22 mouse cellular contexts compared by ENCODE assay signal in the genomic region with DNA sequence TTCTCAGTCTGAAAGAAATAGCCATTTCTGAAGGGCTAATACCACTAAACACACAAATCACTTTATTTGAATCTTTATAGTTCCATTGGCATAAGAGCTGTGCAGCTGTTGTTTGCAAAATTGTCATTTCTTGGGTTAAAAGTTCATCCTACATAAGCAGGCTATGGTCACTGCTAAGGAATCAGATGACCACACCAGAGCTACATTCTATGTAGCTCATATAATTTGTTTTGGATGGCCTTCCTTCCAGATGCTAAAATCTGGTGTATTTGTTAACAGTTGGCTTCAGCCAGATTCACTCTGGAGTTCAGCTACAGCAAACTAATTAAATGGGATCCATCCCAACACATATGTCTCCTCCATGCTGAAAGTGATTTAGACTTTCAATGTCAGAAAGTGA.
A peak's percentile ranks its signal among the peaks of the same experiment; 100 is the strongest.
DNase-seq lines count a peak whose midpoint lies in the region; ATAC-seq and TF ChIP-seq lines count a peak whose summit lies in the region.
"Had no signal": no experiment of that assay in that cellular context is flagged by ENCODE, and none has a peak within 500 bp of the region (broad histone marks: within the 10 kb centered on the region; RNA-seq: fewer than 3 reads in every experiment).

No protein-coding gene starts in this region.

- H3K36me3 ChIP-seq in heart, embryonic 11.5 days (ENCODE audit: control insufficient read depth, insufficient read depth, low read length): no peaks in the 10 kb centered on the region
- no peaks in the 10 kb centered on the region for H3K36me3 ChIP-seq in limb, embryonic 13.5 days
- H3K36me3 ChIP-seq in limb, embryonic 10.5 days: no peaks in the 10 kb centered on the region
- no peaks in the 10 kb centered on the region for H3K36me3 ChIP-seq in C2C12 (ENCODE audit: control insufficient read depth, insufficient read depth)
- H3K36me3 ChIP-seq: forebrain, embryonic 15.5 days; G1E; heart, embryonic 13.5 days; hindbrain, embryonic 13.5 days; liver, embryonic 12.5 days; lung, embryonic 15.5 days had no signal

- H3K27me3 ChIP-seq in heart, embryonic 11.5 days (ENCODE audit: control insufficient read depth, insufficient read depth, low read length): no peaks in the 10 kb centered on the region
- no peaks in the 10 kb centered on the region for H3K27me3 ChIP-seq in limb, embryonic 13.5 days
- no peaks in the 10 kb centered on the region for H3K27me3 ChIP-seq in limb, embryonic 10.5 days (ENCODE audit: low read depth, poor library complexity, severe bottlenecking)
- no peaks in the 10 kb centered on the region for H3K27me3 ChIP-seq in C2C12 (ENCODE audit: control insufficient read depth, insufficient read depth, insufficient read length)
- H3K27me3 ChIP-seq: CH12.LX; forebrain, embryonic 15.5 days; heart, embryonic 13.5 days; hindbrain, embryonic 13.5 days; liver, embryonic 12.5 days; lung, embryonic 15.5 days had no signal

- no peak overlapping the region for H3K4me2 ChIP-seq in heart, embryonic 11.5 days
- H3K4me2 ChIP-seq in limb, embryonic 13.5 days (replicated peaks): no peak overlapping the region
- H3K4me2 ChIP-seq: forebrain, embryonic 15.5 days; heart, embryonic 13.5 days; hindbrain, embryonic 13.5 days; liver, embryonic 12.5 days; lung, embryonic 15.5 days; midbrain, embryonic 11.5 days had no signal

- intact Hi-C loops in heart, postnatal 10 days (cut with DNase I): no loop called here

- H3K79me3 ChIP-seq in C2C12 (ENCODE audit: low read depth): no peaks in the 10 kb centered on the region

- peak; percentile 11 to 14 for DNase-seq in heart, postnatal 10 days
- no peak for DNase-seq in limb, embryonic 10.5 days (ENCODE audit: low spot score)
- peak; percentile 37 for DNase-seq in mesoderm, embryonic 11.5 days (ENCODE audit: low read depth, low spot score)
- DNase-seq in cerebellum, postnatal 4 days (ENCODE audit: low spot score in 2 of 2): no peak
- DNase-seq: adrenal gland, adult 8-10 months; cerebellum, adult 11-12 months; gastrocnemius, postnatal 14 days; heart, adult 11 months; kidney, postnatal 14 days had no signal

- H3K4me1 ChIP-seq in heart, embryonic 11.5 days (ENCODE audit: control insufficient read depth, insufficient read depth, low read length): no peaks in the 10 kb centered on the region
- peaks cover 3% of the 10 kb centered on the region; the same call in 1 of the 2 replicates for H3K4me1 ChIP-seq in limb, embryonic 13.5 days
- peaks cover 8% of the 10 kb centered on the region; the same call in 1 of the 2 replicates for H3K4me1 ChIP-seq in limb, embryonic 10.5 days
- H3K4me1 ChIP-seq: forebrain, embryonic 15.5 days; heart, embryonic 13.5 days; hindbrain, embryonic 13.5 days; liver, embryonic 12.5 days had no signal

- no peaks in the 10 kb centered on the region for H3K9me3 ChIP-seq in heart, embryonic 11.5 days (replicated peaks; ENCODE audit: control insufficient read depth, low read length)
- H3K9me3 ChIP-seq in limb, embryonic 13.5 days: no peaks in the 10 kb centered on the region
- no peaks in the 10 kb centered on the region for H3K9me3 ChIP-seq in limb, embryonic 10.5 days (replicated peaks)
- H3K9me3 ChIP-seq: forebrain, embryonic 15.5 days; G1E; heart, embryonic 13.5 days; hindbrain, embryonic 13.5 days; liver, embryonic 12.5 days; lung, embryonic 15.5 days had no signal

- H3K79me2 ChIP-seq in C2C12 (ENCODE audit: control insufficient read depth, insufficient read depth): no peaks in the 10 kb centered on the region

- H3K4me3 ChIP-seq in heart, embryonic 11.5 days (ENCODE audit: low read depth, low read length): no peak overlapping the region
- no peak overlapping the region for H3K4me3 ChIP-seq in limb, embryonic 13.5 days
- no peak overlapping the region for H3K4me3 ChIP-seq in limb, embryonic 10.5 days
- H3K4me3 ChIP-seq in C2C12 (ENCODE audit: insufficient read depth, poor library complexity, severe bottlenecking): no peak overlapping the region
- H3K4me3 ChIP-seq: forebrain, embryonic 15.5 days; heart, embryonic 13.5 days; hindbrain, embryonic 13.5 days; layer of hippocampus, adult 2 months; liver, embryonic 12.5 days; lung, embryonic 15.5 days had no signal

- H3K9ac ChIP-seq in heart, embryonic 11.5 days (ENCODE audit: low read depth, low read length): no peak overlapping the region
- no peak overlapping the region for H3K9ac ChIP-seq in limb, embryonic 13.5 days
- H3K9ac ChIP-seq: forebrain, embryonic 15.5 days; heart, embryonic 13.5 days; hindbrain, embryonic 13.5 days; liver, embryonic 12.5 days; lung, embryonic 15.5 days had no signal

- ATAC-seq in heart, embryonic 11.5 days (replicated peaks; ENCODE audit: insufficient number of reproducible peaks, low FRiP score, low TSS enrichment): no peak
- peak; percentile 42; the same call in 1 of the 2 replicates for ATAC-seq in limb, embryonic 13.5 days (ENCODE audit: low FRiP score, low read depth)
- ATAC-seq: activated CD4-positive, CD25-positive, alpha-beta regulatory T cell, adult 4 months; forebrain, embryonic 15.5 days; liver, embryonic 12.5 days had no signal

- TF ChIP-seq CTCF in C2C12 (IDR thresholded peaks at IDR 0.05; ENCODE audit: control insufficient read depth, insufficient read depth, insufficient read length): no peak

- H3ac ChIP-seq in C2C12 (ENCODE audit: control insufficient read depth, insufficient read length, low read depth): no peak overlapping the region

- no peak overlapping the region for H3K27ac ChIP-seq in heart, embryonic 11.5 days (ENCODE audit: low read depth, low read length)
- no peak overlapping the region for H3K27ac ChIP-seq in limb, embryonic 13.5 days
- no peak overlapping the region for H3K27ac ChIP-seq in limb, embryonic 10.5 days
- H3K27ac ChIP-seq: forebrain, embryonic 15.5 days; heart, embryonic 13.5 days; hindbrain, embryonic 13.5 days; layer of hippocampus, adult 2 months; liver, embryonic 12.5 days; lung, embryonic 15.5 days had no signal

TF ChIP-seq in C2C12, 6 proteins besides CTCF, POLR2A, EP300 and RAD21:
- TF ChIP-seq MYOD1 (IDR thresholded peaks at IDR 0.05; ENCODE audit: control insufficient read depth, insufficient read length, low read depth) (peak; percentile 60), MAX (IDR thresholded peaks at IDR 0.05) (no peak)
TF ChIP-seq in C2C12: peak in this region for 1.

Comparison
In these comparisons a context has a peak if more than half of its experiments do, and no peak if none do; other contexts are left out.
1. DNase-seq: peak in heart, postnatal 10 days (2 of 2) and mesoderm, embryonic 11.5 days (single experiment); none in limb, embryonic 10.5 days (single experiment) and cerebellum, postnatal 4 days (0 of 2).